Mouse (Mus musculus) liver, adult (tissue): ENCODE results near the gene Arhgap30.

Source experiments
- GATA4 ChIP-seq: IDR thresholded peaks from 2 replicates; pipeline ENCODE4 v1.6.1; 2014; ENCODE audit warnings: mild to moderate bottlenecking, low read length; ENCODE audit not compliant: insufficient replicate concordance

Gene Arhgap30

DNA sequence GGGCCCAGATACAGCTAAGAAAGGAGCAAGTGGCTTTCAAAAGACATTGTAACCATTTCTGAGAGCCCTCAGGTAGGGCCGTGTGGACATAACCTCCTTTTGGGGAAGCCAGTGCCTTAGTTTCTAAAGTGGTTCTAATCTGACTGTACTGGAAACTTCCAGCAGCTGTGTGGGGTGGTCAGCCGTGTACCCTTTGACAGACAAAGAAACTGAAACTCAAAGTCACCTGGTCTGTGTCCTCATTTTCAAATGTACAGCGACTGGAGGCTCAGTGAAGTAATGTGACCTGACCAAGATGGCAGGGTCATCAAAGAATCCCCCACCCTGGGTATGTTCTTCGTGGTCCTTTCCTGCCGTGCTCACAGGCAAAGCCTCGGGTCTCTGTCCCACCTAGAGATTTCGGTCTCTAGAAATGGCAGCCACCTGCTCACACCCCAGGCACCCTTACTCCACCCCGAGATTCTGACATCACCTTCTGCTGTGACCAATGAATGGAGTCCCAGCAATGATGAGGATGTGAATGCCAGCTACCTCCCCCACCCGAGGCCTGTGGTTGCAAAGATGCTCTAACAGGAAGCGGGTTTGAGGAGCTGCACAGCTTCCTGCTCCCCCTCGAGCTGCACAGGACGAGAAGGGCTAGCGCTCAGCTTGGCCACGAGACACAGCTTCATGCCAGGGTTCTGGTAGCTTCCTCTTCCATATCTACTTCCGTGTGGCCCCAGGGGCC is at the start of gene Arhgap30:
TSS of gene Arhgap30 (plus strand) at position 579 of the 727 bp plus-strand sequence.
- TF ChIP-seq GATA4, result no peak

- no peak for TF ChIP-seq GATA4
These were observed 46.2 kb upstream of the Arhgap30 start for GRCm38 (mm10) chr1:171342262-171343207.

DNA sequence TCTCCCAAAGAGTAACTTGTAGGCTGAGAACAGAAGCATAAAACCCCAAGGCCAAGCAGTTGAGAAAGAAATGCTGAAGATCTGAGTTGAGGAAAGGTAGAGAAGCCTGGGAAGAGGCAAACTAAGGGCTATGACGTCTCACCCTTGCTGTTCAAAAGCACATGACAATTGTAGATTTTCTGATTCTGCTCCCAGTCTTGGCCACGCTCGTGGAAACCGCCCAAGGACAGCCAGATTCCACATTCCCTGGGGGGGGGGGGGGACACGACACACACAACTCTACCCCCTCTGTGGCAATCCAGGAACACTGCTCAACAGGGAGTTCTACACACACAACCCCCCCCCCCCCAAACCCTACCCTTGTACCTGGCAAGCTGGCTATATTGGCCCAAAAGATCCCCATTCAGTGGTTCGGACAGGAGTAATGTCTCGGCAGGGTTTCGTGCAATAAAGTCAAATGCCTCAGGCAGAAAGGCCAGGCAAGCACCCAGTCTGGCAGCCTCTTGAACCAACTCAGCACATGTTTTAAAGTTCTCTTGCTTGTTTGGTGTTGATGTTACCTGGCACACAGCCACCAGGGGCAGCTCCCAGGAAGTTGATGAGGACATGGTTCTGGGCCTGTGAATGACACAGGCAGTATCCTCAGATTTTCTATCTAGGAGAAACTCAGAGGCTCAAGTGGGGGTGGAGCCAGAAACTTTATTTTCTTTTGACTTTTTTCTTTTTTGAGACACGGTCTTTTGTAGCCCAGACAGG is 44.7 kb upstream of the Arhgap30 start:
- TF ChIP-seq GATA4, result no peak

DNA sequence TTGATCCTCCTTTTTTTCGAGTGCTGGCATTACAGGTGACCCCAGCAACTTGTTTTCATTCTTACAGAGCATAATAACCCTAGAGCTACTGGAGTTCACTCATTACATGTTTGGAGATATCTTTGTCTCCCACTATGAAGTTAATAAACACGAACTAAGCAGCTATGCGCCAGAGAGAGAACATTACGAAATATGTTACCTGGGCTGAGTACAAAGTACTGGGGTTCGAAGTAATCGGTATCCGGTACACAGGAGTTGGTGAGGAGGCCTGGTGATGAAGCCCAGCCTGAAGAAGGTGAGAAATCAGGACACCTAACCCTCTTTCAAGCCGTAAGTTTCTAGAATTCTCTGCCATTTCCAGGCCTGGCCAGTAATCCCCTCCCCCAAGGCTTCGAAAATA is 44.0 kb upstream of the Arhgap30 start:
- TF ChIP-seq GATA4, result no peak

GRCm38 (mm10) chr1:171345225-171346094 is 43.3 kb upstream of the Arhgap30 start, which contains the start of the genes Nit1 and Pfdn2:
Gene Nit1, minus strand, starts transcription at chr1:171345646.
Gene Pfdn2, plus strand, starts transcription at chr1:171345670.
- TF ChIP-seq GATA4, result no peak

DNA sequence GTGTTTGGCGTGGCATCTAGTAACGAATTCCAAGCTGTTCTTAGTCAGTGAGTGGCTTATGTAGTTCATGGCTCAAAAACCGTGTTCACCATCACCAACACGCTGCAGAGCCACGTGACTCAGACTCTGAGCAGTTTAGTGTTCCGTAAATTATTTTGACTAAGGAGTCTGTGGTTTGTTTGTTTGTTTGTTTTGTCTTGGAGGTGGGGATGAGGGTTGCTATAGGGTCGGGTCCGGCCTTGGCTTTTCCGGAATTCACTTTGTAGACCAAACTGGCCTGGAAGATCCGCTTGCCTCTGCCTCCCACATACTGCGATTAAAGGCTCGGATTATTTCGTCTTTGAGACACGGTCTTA is 42.7 kb upstream of the Arhgap30 start:
- no peak for TF ChIP-seq GATA4

DNA sequence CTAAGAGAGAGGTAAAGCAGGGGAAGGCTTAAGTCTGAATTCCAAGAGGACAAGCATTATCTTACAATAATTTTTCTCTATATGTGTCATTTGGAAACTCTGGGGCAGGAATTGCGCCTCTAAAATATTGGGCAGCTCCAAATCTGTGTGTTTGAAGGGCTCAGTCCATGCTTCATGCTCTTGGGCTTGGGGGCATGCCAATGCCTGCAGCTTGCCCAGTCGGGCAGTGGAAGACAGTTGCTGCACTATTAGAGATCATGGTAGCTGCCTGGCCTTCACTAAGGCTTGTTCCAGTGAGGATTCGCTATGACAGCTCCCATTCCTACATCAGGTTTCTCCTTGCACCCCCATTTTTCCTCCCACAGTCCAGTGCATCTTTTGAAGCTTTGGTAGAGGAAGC is 40.1 kb upstream of the Arhgap30 start:
- TF ChIP-seq GATA4, result no peak

DNA sequence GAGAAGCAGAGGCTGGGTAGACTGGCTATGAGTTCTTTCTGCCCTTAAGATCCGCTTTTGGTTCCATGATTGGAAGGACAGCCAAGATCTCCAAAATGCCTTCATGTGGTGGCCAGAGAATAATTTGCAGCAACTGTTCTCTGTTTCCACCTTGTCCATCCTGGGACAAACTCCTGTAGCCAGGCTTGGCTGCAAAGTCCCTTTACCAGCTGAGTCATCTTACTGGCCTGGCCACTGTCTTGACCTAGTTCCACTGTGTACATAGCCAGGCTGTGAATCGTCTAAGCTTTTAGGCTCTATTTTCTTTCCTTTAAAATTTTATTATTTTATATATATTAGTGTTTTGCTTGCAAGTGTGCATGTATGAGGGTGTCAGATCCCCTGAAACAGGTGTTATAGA is 39.5 kb upstream of the Arhgap30 start:
- no peak for TF ChIP-seq GATA4

DNA sequence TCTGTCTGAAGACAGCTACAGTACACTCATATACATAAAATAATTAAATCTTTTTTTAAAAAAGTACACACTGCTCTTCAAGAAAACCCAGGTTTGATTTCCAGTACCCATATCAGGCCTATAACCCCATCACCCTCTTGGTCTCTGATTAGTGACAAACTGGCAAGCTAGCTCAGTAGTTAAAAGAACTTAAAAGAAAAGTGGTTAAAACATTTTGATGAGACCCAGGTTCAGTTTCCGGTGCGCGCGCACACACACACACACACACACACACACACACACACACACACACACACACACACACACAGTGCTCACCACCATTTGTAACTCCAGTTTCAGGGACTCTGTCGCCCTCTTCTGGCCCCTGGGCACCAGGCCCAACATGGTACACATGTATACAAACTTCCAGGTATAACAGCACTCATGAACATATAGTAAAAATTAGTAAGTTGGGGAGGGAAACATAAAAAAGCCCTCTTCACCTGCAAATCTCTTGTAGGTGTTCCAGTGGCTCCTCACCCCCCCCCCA is 32.9 kb upstream of the Arhgap30 start:
- no peak for TF ChIP-seq GATA4

DNA sequence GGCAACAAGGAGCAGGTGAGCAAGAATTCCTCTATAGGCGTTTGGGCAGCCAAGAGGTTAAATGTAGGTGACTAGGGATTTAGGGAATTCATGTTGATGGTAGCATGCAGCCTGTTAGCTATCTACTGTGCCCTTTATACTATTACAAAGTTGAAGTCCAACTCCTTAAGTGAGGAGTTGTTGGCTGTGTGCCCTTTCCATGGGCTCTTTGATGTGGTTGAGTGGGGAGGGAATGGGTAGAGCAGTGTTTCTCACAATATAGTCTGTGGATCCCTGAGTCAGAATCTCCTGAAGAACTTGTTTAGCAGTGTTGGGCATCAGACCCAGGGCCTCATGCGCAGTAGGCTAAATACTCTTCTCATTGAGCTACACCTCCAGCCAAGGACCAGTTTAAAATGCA is 31.9 kb upstream of the Arhgap30 start:
- no peak for TF ChIP-seq GATA4

DNA sequence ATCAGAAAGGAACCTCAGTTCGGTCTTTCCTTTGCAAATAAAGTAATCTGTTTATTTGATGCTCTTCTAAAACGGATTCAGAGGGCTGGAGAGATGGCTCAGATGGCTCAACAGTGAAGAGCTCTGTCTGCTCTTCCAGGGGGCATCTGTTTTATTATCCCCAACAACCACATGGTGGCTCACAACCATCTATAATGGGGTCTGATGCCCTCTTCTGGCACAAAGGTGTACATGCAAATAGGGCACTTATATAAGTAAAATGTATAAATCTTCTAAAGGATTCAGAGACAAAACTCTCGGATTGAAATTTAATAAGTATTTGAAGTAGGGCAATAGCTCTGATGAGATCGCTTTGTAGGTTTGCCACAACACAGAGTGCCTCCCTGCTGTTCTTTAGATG is 30.3 kb upstream of the Arhgap30 start:
- no peak for TF ChIP-seq GATA4

DNA sequence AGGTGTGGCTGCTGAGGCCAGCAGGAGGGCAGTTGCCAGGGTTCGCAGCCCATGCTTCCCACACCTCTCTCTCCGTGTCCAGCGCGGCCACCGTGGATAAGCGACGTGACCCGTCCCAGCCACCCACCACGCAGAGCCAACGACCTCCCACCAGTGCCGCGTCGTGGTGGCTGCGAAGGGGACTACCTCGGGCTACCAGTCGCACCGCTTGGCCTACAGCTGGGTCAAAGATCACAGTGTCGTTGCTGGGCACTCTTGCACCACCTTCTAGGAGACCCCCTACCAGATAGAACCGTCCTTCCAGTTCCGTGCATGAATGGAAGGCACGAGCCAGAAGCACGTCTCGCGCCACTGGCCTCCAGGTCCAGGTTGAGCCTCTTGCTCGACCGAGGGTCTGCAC is 28.5 kb upstream of the Arhgap30 start:
- TF ChIP-seq GATA4, result no peak

- no peak for TF ChIP-seq GATA4
These were observed 28.1 kb upstream of the Arhgap30 start, which contains the start of gene Klhdc9 for GRCm38 (mm10) chr1:171360656-171361055. Gene Klhdc9, minus strand, starts transcription at chr1:171360798.
